Mouse (Mus musculus) brain, embryonic 14.5 days (tissue): ENCODE measurements around the gene Pfdn6. TPM values are rescaled to one million over a fixed set of nuclear protein-coding genes. Genes with fewer than 3 reads are reported as not detected.

Source experiments
- DNase-seq: peaks from one replicate; pipeline ENCODE4 v3.0.0-alpha.2; 2011; ENCODE audit warnings: low read depth
- CTCF ChIP-seq: fragments of 200-500 bp; IDR thresholded peaks from 2 replicates; pipeline ENCODE4 v1.5.1; 2012; ENCODE audit warnings: inconsistent platforms, mild to moderate bottlenecking, moderate library complexity, borderline replicate concordance; ENCODE audit not compliant: insufficient read depth, insufficient read length; ENCODE audit errors: extremely low read depth
- POLR2A ChIP-seq: fragments of 200-500 bp; IDR thresholded peaks from 2 replicates; pipeline ENCODE4 v1.6.1; 2012; ENCODE audit warnings: mild to moderate bottlenecking, inconsistent platforms, borderline replicate concordance; ENCODE audit not compliant: poor library complexity, insufficient read depth, insufficient read length, severe bottlenecking; ENCODE audit errors: extremely low read depth
- polyA plus RNA-seq: library from polyadenylated mRNA; depleted of rRNA; stranded (reverse); fragments of >200 nt; gene quantifications from 2 replicates; pipeline ENCODE4 v1.2.3, GENCODE M21; 2012

The Pfdn6 gene
- polyA plus RNA-seq, 1 experiment: 97.5 TPM

DNA sequence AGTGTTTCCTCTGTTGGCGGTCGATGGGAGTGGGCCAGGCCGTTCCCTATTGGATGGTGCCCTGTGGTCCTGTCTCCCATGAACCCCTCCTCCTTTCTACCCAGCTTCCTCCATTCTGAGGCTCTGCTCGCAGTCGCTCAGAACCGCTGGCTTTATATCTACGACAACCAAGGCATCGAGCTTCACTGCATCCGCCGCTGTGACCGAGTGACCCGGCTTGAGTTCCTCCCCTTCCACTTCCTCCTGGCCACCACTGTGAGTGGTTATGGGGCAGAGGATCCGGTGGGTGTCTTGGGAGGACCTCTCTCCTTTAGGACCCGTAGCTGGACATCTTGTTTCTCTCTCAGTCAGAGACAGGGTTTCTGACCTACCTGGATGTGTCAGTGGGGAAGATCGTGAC is 3.3 kb upstream of the Pfdn6 start:
- TF ChIP-seq CTCF (no peak), POLR2A (no peak)
- DNase-seq: no peak

DNA sequence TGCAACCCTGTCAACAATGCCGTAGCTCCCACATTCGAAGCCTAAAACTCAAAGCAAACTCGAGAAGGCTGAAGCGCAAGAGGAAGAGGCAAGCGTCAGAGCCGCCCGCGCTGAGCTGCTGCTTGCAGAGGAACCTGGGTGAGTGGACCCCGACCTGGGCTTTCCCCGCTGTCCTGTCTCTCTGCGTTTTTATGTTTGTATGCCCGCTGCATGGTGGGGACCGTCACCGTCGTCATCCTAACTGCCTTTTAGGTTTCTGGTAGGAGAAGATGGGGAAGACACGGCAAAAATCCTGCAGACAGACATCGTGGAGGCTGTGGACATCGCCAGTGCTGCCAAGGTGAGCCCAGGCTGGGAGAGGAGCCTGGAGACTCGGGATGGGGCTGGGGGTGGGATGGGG is 1.2 kb upstream of the Pfdn6 start:
- DNase-seq: no peak
- TF ChIP-seq POLR2A: no peak

DNA sequence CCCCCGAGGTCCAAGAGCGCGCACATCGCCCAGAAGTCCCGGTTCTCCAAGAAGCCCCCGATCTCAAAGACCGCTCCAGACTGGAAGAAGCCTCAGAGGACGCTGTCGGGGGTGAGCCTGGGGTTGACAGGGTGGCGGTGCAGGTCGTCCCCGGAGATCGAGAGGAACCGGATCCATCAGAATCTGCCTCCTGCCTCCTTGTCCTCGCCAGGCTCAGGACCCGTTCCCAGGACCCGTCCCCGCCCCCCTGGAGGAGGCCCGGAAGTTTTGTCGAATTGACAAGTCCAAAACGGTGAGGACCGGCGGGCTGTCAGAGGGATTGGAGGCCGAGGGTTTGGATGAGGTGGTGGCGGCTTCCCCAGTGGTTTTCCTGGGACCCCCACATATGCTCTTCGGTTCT is 838 bp upstream of the Pfdn6 start:
- no peak for DNase-seq
- no peak for TF ChIP-seq CTCF
- TF ChIP-seq POLR2A: no peak

DNA sequence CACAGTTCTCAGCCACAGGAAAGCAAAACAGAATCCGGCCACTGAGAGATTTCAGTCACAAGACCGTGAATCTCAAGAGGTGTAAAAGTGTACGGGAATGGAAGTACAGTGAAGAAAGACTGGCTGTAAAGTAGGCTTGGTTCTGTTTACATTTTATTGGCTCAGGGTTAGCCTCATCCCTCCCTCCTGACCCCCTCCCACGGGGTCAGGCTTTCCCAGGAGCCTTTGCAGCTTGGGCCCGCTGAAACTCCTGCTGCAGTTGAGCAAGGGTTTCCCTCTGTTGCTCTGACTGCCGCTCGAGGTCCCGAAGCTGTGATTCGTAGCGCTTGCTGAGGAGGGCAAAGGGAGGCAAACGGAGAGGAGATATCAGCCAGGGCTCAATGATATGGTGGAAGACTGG is 1.4 kb downstream of the Pfdn6 start:
- DNase-seq: no peak
- TF ChIP-seq POLR2A (no peak), CTCF (no peak)

DNA sequence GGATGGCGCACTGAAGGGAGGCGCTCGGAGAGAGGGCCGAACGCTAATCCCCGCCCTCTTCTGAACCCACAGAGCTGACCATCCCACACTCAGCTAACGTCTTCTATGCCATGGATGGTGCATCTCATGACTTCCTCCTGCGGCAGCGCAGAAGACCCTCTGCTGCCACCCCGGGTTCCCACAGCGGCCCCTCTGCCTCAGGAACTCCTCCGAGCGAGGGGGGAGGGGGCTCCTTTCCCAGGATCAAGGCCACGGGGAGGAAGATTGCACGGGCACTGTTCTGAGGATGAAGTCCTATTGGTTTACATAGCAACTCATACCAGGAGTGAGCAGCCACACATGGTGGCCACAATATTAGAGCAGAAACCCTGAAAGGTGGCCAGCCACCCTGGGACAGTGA is 3.1 kb downstream of the Pfdn6 start:
- TF ChIP-seq CTCF: no peak
- TF ChIP-seq POLR2A: no peak
- no peak for DNase-seq

DNA sequence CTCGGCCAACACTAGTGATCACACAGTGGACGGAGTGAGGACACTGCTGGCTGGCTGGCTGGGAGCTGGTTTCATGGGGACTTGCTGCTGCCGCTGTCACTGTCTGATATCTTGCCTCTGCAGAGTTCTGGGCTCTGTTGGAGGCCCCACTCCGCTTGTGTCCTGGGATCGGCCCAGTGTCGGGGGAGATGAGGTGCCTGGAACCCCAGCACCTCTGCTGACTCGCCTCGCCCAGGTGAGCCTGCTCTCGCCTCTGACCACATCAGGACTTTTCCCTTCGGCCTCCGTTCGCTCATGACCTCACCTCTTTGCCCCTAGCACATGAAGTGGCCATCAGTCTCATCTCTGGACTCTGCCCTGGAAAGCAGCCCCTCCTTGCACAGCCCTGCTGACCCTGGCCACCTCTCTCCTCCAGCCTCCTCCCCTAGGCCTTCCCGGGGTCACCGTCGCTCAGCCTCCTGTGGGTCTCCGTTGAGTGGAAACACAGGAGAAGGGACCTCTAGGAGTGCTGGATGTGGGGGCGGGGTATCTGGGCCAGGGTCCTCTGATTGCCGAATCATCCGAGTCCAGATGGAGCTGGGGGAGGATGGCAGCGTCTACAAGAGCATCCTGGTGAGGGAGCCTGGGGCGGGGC is 4.6 kb downstream of the Pfdn6 start:
- DNase-seq: no peak
- TF ChIP-seq CTCF: no peak
- TF ChIP-seq POLR2A: no peak

DNA sequence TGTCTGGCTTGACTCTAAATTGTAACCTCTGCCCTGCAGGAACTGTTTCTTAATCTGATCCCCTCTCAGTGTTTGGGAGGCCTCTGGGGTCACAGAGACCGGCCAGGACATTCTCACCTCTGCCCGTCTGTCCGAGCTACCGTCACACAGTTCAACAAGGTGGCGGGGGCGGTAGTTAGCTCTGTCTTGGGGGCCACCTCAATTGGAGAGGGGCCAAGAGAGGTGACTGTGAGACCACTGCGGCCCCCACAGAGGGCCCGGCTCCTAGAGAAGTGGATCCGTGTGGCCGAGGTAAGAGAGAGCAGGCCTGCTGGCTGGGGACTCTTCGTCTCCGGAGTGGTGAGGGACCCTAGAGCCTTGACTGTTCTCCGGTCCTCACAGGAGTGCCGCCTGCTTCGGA is 7.2 kb downstream of the Pfdn6 start:
- DNase-seq: no peak
- TF ChIP-seq POLR2A (no peak), CTCF (no peak)

DNA sequence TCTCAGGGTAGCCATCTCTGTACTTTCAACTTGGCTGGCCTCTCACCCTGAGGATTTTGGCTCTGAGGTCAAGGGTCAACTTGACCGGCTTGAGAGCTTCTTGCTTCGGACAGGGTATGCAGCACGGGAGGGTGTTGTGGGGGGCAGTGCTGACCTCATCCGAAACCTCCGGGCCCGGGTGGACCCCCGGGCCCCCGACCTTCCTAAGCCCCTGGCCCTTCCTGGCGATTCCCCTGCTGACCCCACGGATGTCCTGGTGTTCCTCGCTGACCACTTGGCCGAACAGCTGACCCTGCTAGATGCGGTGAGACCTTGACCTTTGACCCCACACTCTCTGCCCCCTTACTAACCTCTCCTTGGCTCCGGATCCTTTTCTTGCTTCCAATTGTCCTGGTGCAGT is 7.7 kb downstream of the Pfdn6 start:
- TF ChIP-seq POLR2A: no peak
- no peak for TF ChIP-seq CTCF
- DNase-seq: no peak

DNA sequence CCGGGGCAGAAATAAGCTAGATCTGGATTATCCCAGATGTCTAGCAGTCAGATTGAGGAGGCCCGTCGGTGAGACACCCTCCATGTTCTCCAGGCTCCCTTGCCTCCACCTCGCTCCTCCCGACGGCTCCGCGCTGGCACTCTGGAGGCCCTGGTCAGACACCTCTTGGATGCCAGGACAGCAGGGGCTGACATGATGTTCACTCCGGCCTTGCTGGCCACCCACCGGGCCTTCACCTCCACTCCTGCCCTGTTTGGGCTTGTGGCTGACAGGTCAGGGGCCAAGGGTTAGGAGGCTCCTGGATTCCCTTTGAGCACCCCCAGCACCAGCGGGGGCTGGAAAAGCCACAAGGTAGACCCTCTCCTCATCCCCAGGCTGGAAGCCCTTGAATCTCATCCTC is 8.2 kb downstream of the Pfdn6 start:
- TF ChIP-seq POLR2A (no peak), CTCF (no peak)
- no peak for DNase-seq

DNA sequence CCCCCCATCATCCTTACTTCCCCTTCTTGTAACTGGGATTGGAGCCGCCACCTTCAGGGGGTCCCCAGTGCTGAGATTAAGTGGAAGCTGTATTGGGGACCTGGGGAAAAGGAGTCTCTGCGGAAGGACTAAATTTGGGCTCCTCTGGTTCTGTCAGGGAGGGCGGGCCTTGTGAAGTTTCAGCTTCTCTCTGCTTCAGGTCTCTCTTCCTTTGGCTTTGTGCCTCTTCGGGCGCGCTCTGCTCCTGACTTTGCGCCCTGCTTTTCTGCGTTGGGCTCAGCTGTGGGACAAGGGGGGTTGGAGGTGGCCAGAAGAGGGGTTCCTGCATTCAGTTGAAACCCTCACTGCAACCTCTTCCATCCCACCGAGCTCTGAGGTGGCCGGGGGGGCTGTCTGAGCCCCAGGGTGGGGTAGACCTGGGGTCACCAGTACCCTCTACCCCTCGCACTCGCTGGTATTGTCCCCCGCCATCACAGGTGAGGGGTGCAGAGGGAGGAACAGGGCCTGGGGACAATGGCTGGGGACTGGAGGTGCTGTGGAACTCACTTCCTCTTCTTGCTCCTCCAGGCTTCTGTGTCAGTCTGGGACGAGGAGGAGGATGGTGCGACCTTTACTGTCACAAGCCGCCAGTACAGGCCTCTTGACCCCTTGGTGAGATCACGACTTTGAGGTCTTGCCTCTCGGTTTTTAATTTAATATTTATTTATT is 8.8 kb downstream of the Pfdn6 start:
- TF ChIP-seq POLR2A: no peak
- TF ChIP-seq CTCF: no peak
- DNase-seq: no peak

DNA sequence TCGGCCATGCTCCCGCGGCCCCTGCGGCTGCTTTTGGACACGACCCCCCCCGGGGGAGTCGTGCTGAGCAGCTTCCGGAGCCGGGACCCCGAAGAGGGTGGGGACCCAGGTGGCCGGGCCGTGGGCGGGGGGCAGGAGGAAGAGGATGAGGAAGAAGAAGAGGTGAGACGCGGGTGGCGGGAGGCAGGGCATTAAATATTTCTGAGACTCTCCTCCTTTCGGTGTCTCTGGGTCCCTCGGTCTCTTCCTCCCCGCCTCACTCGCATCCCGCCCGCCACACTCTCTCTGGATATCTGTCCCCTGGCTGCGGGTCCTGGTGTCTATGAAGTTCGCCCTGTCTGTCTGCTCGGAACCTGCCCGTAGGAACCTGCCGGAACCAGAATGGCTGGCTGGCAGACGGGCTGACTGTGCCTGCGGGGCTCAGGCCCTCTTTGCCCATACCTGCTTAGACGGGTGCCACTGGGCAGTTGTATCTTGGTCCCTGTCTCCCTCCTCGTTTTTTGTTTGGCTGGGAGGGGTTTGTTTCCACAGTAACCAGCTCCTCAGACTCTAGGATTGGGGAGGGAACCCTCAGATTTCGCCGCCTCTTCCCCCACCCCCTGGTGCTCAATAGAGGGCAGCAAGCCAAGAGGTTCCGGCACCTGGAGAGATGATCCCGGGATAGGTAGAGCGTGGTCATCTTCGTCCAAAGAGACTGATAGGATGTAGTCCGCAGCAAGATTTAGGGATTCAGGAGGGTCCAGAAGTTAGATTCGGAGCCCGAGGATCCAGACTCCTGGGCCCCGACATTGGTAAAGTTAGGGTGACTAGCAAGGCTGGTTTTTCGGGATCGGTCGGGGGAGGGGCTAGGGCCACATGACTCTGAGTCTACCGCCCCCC is 9.6 kb downstream of the Pfdn6 start:
- peak; percentile 39 for DNase-seq
- TF ChIP-seq CTCF (no peak), POLR2A (no peak)
